Mouse (Mus musculus) bone marrow, adult 2 months (tissue): ENCODE results near the gene Mea1.

ENCODE experiments used
- CTCF ChIP-seq: fragments of 200-500 bp; IDR thresholded peaks from 2 replicates; pipeline ENCODE4 v1.5.1; 2011; ENCODE audit warnings: low read length, control low read depth; ENCODE audit not compliant: control insufficient read depth, insufficient read depth
- POLR2A ChIP-seq: fragments of 200-500 bp; IDR thresholded peaks from 2 replicates; pipeline ENCODE4 v1.6.1; 2011; ENCODE audit warnings: low read depth, mild to moderate bottlenecking, control low read depth, low read length, borderline replicate concordance; ENCODE audit not compliant: control insufficient read depth

DNA sequence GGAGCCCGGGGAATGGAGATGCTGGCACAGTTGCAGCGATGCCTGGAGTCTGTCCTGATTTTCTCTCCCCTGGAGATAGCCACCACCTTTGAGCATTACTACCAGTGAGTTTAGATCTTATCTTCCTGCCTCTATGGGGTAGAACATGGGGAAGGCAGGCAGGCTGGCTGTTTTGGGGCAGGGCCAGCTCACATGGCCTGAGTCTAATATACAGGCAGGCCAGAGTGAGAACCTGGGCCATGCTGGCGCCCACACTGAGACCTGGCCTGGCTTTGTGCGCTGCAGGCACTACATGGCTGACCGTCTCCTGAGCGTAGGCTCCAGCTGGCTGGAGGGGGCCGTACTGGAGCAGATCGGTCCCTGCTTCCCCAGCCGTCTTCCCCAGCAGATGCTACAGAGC lies 17.2 kb upstream of the Mea1 start:
- TF ChIP-seq CTCF (no peak), POLR2A (no peak)
